Mouse (Mus musculus): ENCODE measurements around the gene Kifc1. TPM values are rescaled to one million over a fixed set of nuclear protein-coding genes. Genes with fewer than 3 reads are reported as not detected.
A peak's percentile ranks its signal among the peaks of the same experiment; 100 is the strongest.

Kifc1 gene
- polyA plus RNA-seq, 1 experiment from 2014 or later, result 2.2 TPM

- H3K4me1 ChIP-seq (replicated peaks), result no peaks in the 10 kb centered on the region
- H3K27me3 ChIP-seq, result no peaks in the 10 kb centered on the region
- no peak overlapping the region for H3K9ac ChIP-seq
- H3K4me2 ChIP-seq, result no peak overlapping the region
- H3K27ac ChIP-seq (replicated peaks), result no peak overlapping the region
- no peaks in the 10 kb centered on the region for H3K36me3 ChIP-seq
- 35% methylated on average over 9 of the region's 9 CpGs for WGBS
- no peak overlapping the region for H3K4me3 ChIP-seq
- no peaks in the 10 kb centered on the region for H3K9me3 ChIP-seq
- no peak for ATAC-seq (ENCODE audit: low FRiP score, low read depth)
Observed at GRCm38 (mm10) chr17:33865330-33866030, 25.0 kb downstream of the Kifc1 start.

GRCm38 (mm10) chr17:33857816-33858215 lies 32.6 kb downstream of the Kifc1 start:
- H3K4me2 ChIP-seq, result no peak overlapping the region
- no peak for ATAC-seq (ENCODE audit: low FRiP score, low read depth)

DNA sequence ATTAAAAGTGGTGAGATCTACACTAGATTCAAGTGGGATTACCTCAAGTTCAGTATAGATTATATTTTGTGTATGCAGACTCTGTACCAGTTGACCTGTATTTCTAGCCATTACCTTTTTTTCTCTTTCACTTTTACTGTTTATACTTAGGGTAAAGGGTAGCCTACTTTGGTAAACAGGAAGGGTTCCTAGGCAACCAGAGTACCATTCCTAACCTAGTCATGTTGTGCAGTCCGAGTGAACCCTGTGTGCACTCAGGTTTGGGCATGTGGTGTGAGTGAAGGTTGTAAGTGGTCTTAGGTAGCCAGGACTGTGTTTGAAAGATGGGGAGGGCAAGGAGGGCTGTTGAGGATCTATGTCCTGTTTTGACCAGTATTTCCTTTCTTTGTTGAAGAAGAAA lies 39.1 kb downstream of the Kifc1 start:
- H3K4me3 ChIP-seq, result no peak overlapping the region
- no peaks in the 10 kb centered on the region for H3K4me1 ChIP-seq (replicated peaks)
- no peaks in the 10 kb centered on the region for H3K27me3 ChIP-seq
- no peak overlapping the region for H3K4me2 ChIP-seq
- ATAC-seq (ENCODE audit: low FRiP score, low read depth), result no peak
- peaks cover 25% of the 10 kb centered on the region for H3K36me3 ChIP-seq
- no peak overlapping the region for H3K27ac ChIP-seq (replicated peaks)
- WGBS, result 75% methylated on average over 1 of the region's 1 CpGs
- no peaks in the 10 kb centered on the region for H3K9me3 ChIP-seq
- no peak overlapping the region for H3K9ac ChIP-seq

More at GRCm38 (mm10) chr17:33857816-33858215, 32.6 kb downstream of the Kifc1 start:
- no peak overlapping the region for H3K27ac ChIP-seq (replicated peaks)
- 56% methylated on average over 4 of the region's 4 CpGs for WGBS
- H3K4me1 ChIP-seq (replicated peaks), result no peaks in the 10 kb centered on the region
- H3K9me3 ChIP-seq, result 0 out of 2 replicates have a peak, but pooled peaks cover 4% of the 10 kb centered on the region
- H3K36me3 ChIP-seq, result no peaks in the 10 kb centered on the region
- H3K9ac ChIP-seq, result no peak overlapping the region
- H3K27me3 ChIP-seq, result no peaks in the 10 kb centered on the region
- H3K4me3 ChIP-seq, result no peak overlapping the region

- 95% methylated on average over 8 of the region's 8 CpGs for WGBS
- no peak for ATAC-seq (ENCODE audit: low FRiP score, low read depth)
- no peak overlapping the region for H3K4me2 ChIP-seq
- H3K9me3 ChIP-seq, result no peaks in the 10 kb centered on the region
- peaks cover 18% of the 10 kb centered on the region for H3K4me1 ChIP-seq (replicated peaks)
- H3K27me3 ChIP-seq, result no peaks in the 10 kb centered on the region
- no peak overlapping the region for H3K27ac ChIP-seq (replicated peaks)
- no peak overlapping the region for H3K9ac ChIP-seq
- no peak overlapping the region for H3K4me3 ChIP-seq
- peaks cover 25% of the 10 kb centered on the region for H3K36me3 ChIP-seq
Observed at GRCm38 (mm10) chr17:33848139-33848538, 42.3 kb downstream of the Kifc1 start.

GRCm38 (mm10) chr17:33844196-33844595 lies 46.3 kb downstream of the Kifc1 start:
- H3K9ac ChIP-seq, result peak overlapping the region; percentile 80; the same call in 1 of the 2 replicates
- no peaks in the 10 kb centered on the region for H3K9me3 ChIP-seq
- no peak for ATAC-seq (ENCODE audit: low FRiP score, low read depth)
- no peak overlapping the region for H3K27ac ChIP-seq (replicated peaks)
- peak overlapping the region; percentile 94 for H3K4me3 ChIP-seq
- 82% methylated on average over 1 of the region's 1 CpGs for WGBS
- H3K4me2 ChIP-seq, result peak overlapping the region; percentile 81
- H3K27me3 ChIP-seq, result no peaks in the 10 kb centered on the region
- H3K4me1 ChIP-seq (replicated peaks), result peaks cover 18% of the 10 kb centered on the region
- H3K36me3 ChIP-seq, result peaks cover 18% of the 10 kb centered on the region

- H3K9me3 ChIP-seq, result no peaks in the 10 kb centered on the region
- H3K27me3 ChIP-seq, result no peaks in the 10 kb centered on the region
- under 1% methylated on average over 45 of the region's 45 CpGs for WGBS
- H3K9ac ChIP-seq, result peak within 1 kb of the TSS; percentile 80
- H3K27ac ChIP-seq (replicated peaks), result peak within 1 kb of the TSS; percentile 86
- peak within 1 kb of the TSS; percentile 81 for H3K4me2 ChIP-seq
- H3K4me1 ChIP-seq (replicated peaks), result peaks cover 18% of the 10 kb centered on the region
- ATAC-seq (ENCODE audit: low FRiP score, low read depth), result peak; percentile 97
- peaks cover 17% of the 10 kb centered on the region for H3K36me3 ChIP-seq
- peak within 1 kb of the TSS; percentile 94 for H3K4me3 ChIP-seq
Observed at GRCm38 (mm10) chr17:33842966-33843795, 47.3 kb downstream of the Kifc1 start, which contains the start of gene Cd320. Cd320 (plus strand) TSS chr17:33843091.

DNA sequence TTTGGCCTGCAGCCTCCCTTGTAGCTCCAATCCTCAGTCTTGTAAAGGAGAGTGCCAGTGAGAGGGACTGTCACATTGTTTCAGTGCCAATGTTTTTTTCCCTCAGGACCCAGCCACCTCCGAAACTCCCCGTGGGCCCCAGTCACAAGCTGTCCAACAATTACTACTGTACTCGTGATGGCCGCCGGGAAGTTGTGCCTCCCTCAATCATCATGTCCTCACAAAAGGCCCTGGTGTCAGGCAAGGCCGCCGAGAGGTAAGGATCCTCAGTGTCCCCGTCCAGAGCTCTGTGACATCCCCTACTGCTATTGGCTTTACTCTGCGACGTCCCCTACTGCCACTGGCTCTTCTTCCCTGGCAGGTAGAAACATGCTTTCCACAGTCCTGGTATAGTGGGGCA lies 60.9 kb downstream of the Kifc1 start:
- Histone ChIP-seq H3K4me3 (no peak overlapping the region), H3K36me3 (peaks cover 42% of the 10 kb centered on the region), H3K4me2 (no peak overlapping the region), H3K27ac (replicated peaks) (no peak overlapping the region), H3K9ac (no peak overlapping the region), H3K4me1 (replicated peaks) (peaks cover 11% of the 10 kb centered on the region), H3K27me3 (no peaks in the 10 kb centered on the region), H3K9me3 (no peaks in the 10 kb centered on the region)
- no peak for ATAC-seq (ENCODE audit: low FRiP score, low read depth)
- WGBS, result 92% methylated on average over 10 of the region's 10 CpGs

- Histone ChIP-seq H3K4me3 (no peak overlapping the region), H3K4me1 (replicated peaks) (peaks cover 11% of the 10 kb centered on the region), H3K9ac (no peak overlapping the region), H3K27me3 (no peaks in the 10 kb centered on the region), H3K36me3 (peaks cover 35% of the 10 kb centered on the region), H3K4me2 (no peak overlapping the region), H3K9me3 (no peaks in the 10 kb centered on the region), H3K27ac (replicated peaks) (no peak overlapping the region)
- 53% methylated on average over 2 of the region's 2 CpGs for WGBS
- ATAC-seq (ENCODE audit: low FRiP score, low read depth), result no peak
Observed at GRCm38 (mm10) chr17:33828892-33829291, 61.6 kb downstream of the Kifc1 start.

DNA sequence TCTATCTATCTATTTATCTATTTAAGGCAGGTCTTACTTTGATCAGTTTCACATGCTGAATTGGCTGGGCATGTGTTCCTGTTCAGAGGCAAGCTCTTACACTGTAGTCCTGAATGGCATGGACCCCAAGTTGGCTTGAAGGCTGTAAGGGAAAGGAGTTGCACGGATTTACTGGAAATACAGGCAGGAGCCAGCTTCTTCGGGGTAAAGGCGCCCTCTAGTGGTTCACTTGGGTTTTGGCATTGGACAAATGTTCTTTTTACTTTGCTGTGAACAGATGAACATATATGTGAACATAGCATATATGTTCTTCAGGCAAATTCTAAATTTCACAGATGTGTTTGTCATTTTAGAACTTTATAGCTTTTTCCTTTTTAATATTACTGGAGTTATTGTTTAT lies 63.6 kb downstream of the Kifc1 start:
- H3K27ac ChIP-seq (replicated peaks), result no peak overlapping the region
- H3K9me3 ChIP-seq, result no peaks in the 10 kb centered on the region
- H3K4me1 ChIP-seq (replicated peaks), result peaks cover 30% of the 10 kb centered on the region
- H3K9ac ChIP-seq, result no peak overlapping the region
- no peak for ATAC-seq (ENCODE audit: low FRiP score, low read depth)
- H3K4me3 ChIP-seq, result no peak overlapping the region
- H3K27me3 ChIP-seq, result no peaks in the 10 kb centered on the region
- no peak overlapping the region for H3K4me2 ChIP-seq
- 0% methylated on average over 3 of the region's 3 CpGs for WGBS
- peaks cover 28% of the 10 kb centered on the region for H3K36me3 ChIP-seq

Small RNA genes lying within 50 kb of the gene (microRNA-seq; reads per million reads assigned to microRNA genes)
- not detected for gene Gm27740

Other genes with a start within 250 kb of the Kifc1 start
- 179 and 192 TPM in 2 replicates for gene Hnrnpm, start 203.8 kb downstream of the Kifc1 start, polyA plus RNA-seq (2015; fragmentation: Nextera tagmentation; extraction: Ambion mirVana)
- 84.6 and 86.7 TPM in 2 replicates for gene March2, start 172.0 kb downstream of the Kifc1 start, polyA plus RNA-seq (2015; fragmentation: Nextera tagmentation; extraction: Ambion mirVana)
- gene Rab11b, start 130.1 kb downstream of the Kifc1 start, polyA plus RNA-seq (2015; fragmentation: Nextera tagmentation; extraction: Ambion mirVana), result 590 and 595 TPM in 2 replicates
- gene Angptl4, start 108.8 kb downstream of the Kifc1 start, polyA plus RNA-seq (2015; fragmentation: Nextera tagmentation; extraction: Ambion mirVana), result 23.2 and 23.9 TPM in 2 replicates
- 50.4 and 57.1 TPM in 2 replicates for gene Kank3, start 80.1 kb downstream of the Kifc1 start, polyA plus RNA-seq (2015; fragmentation: Nextera tagmentation; extraction: Ambion mirVana)
- 474 and 594 TPM in 2 replicates for gene Rps28, start 66.1 kb downstream of the Kifc1 start, polyA plus RNA-seq (2015; fragmentation: Nextera tagmentation; extraction: Ambion mirVana)
- gene Ndufa7, start 66.1 kb downstream of the Kifc1 start, polyA plus RNA-seq (2015; fragmentation: Nextera tagmentation; extraction: Ambion mirVana), result 496 and 540 TPM in 2 replicates
- gene Cd320, start 47.6 kb downstream of the Kifc1 start, polyA plus RNA-seq (2015; fragmentation: Nextera tagmentation; extraction: Ambion mirVana), result 54.7 and 55.3 TPM in 2 replicates
- not detected in 2 replicates for gene Gm7029, start 16.8 kb downstream of the Kifc1 start, polyA plus RNA-seq (2015; fragmentation: Nextera tagmentation; extraction: Ambion mirVana)
- 0.26 TPM in 1 of 2 replicates, not detected in the other for gene Platr17, start 14.5 kb upstream of the Kifc1 start, polyA plus RNA-seq (2015; fragmentation: Nextera tagmentation; extraction: Ambion mirVana)
- gene Daxx, start 18.8 kb upstream of the Kifc1 start, polyA plus RNA-seq (2015; fragmentation: Nextera tagmentation; extraction: Ambion mirVana), result 50.3 and 55.9 TPM in 2 replicates
- gene Tapbp, start 25.2 kb upstream of the Kifc1 start, polyA plus RNA-seq (2015; fragmentation: Nextera tagmentation; extraction: Ambion mirVana), result 30.5 and 33.2 TPM in 2 replicates
- gene Zbtb22, start 25.2 kb upstream of the Kifc1 start, polyA plus RNA-seq (2015; fragmentation: Nextera tagmentation; extraction: Ambion mirVana), result 17.1 TPM in 2 replicates
- 55.1 and 60.1 TPM in 2 replicates for gene Rgl2, start 38.9 kb upstream of the Kifc1 start, polyA plus RNA-seq (2015; fragmentation: Nextera tagmentation; extraction: Ambion mirVana)
- 172 and 185 TPM in 2 replicates for gene Pfdn6, start 49.7 kb upstream of the Kifc1 start, polyA plus RNA-seq (2015; fragmentation: Nextera tagmentation; extraction: Ambion mirVana)
- 24.3 and 26.5 TPM in 2 replicates for gene Wdr46, start 50.0 kb upstream of the Kifc1 start, polyA plus RNA-seq (2015; fragmentation: Nextera tagmentation; extraction: Ambion mirVana)
- gene B3galt4, start 60.8 kb upstream of the Kifc1 start, polyA plus RNA-seq (2015; fragmentation: Nextera tagmentation; extraction: Ambion mirVana), result 12.8 and 14.1 TPM in 2 replicates
- gene Vps52, start 65.2 kb upstream of the Kifc1 start, polyA plus RNA-seq (2015; fragmentation: Nextera tagmentation; extraction: Ambion mirVana), result 74.8 and 76.6 TPM in 2 replicates
- 701 and 784 TPM in 2 replicates for gene Rps18, start 65.3 kb upstream of the Kifc1 start, polyA plus RNA-seq (2015; fragmentation: Nextera tagmentation; extraction: Ambion mirVana)
- gene H2-K1, start 109.7 kb upstream of the Kifc1 start, polyA plus RNA-seq (2015; fragmentation: Nextera tagmentation; extraction: Ambion mirVana), result 19.5 and 25.2 TPM in 2 replicates
- 22.1 and 24.9 TPM in 2 replicates for gene Ring1, start 134.0 kb upstream of the Kifc1 start, polyA plus RNA-seq (2015; fragmentation: Nextera tagmentation; extraction: Ambion mirVana)
- gene H2-Ke6, start 137.4 kb upstream of the Kifc1 start, polyA plus RNA-seq (2015; fragmentation: Nextera tagmentation; extraction: Ambion mirVana), result 64.8 and 71.9 TPM in 2 replicates
- gene Slc39a7, start 141.0 kb upstream of the Kifc1 start, polyA plus RNA-seq (2015; fragmentation: Nextera tagmentation; extraction: Ambion mirVana), result 166 and 176 TPM in 2 replicates
- 57.8 and 61.1 TPM in 2 replicates for gene Rxrb, start 141.2 kb upstream of the Kifc1 start, polyA plus RNA-seq (2015; fragmentation: Nextera tagmentation; extraction: Ambion mirVana)
- gene Col11a2, start 148.8 kb upstream of the Kifc1 start, polyA plus RNA-seq (2015; fragmentation: Nextera tagmentation; extraction: Ambion mirVana), result 4.5 and 5.4 TPM in 2 replicates
- gene H2-Oa, start 201.7 kb upstream of the Kifc1 start, polyA plus RNA-seq (2015; fragmentation: Nextera tagmentation; extraction: Ambion mirVana), result 0.14 TPM in 1 of 2 replicates, not detected in the other
- gene H2-DMa, start 228.9 kb upstream of the Kifc1 start, polyA plus RNA-seq (2015; fragmentation: Nextera tagmentation; extraction: Ambion mirVana), result 19.4 and 19.8 TPM in 2 replicates
- gene Brd2, start 232.0 kb upstream of the Kifc1 start, polyA plus RNA-seq (2015; fragmentation: Nextera tagmentation; extraction: Ambion mirVana), result 122 and 144 TPM in 2 replicates

Data from hindbrain, embryonic 15.5 days (tissue).